Mouse (Mus musculus) left cerebral cortex, postnatal 25 days (tissue): Measurements from ENCODE around the gene Edem2. TPM values are rescaled to one million over a fixed set of nuclear protein-coding genes. Genes with fewer than 3 reads are reported as not detected.

Source experiments
- DNase-seq, 2 experiments: peaks; one replicate each; pipeline ENCODE4 v3.0.0; 2022; ENCODE audit warnings: low spot score in 2 of 2, mixed read lengths in 1 of 2
- intact Hi-C: fragments of 180-260 bp; cut with DNase I; formaldehyde crosslinking; loops from one replicate; pipeline ENCODE4 v1.15.1; 2025
- total RNA-seq, 2 experiments: library from RNA; stranded (reverse); gene quantifications; 2 replicates each; pipeline ENCODE4 v1.2.3; 2021

The Edem2 gene
- total RNA-seq, 2 experiments from 2014 or later: 16.9 to 19.2 TPM

GRCm38 (mm10) chr2:155655759-155656372 is 73.4 kb downstream of the Edem2 start:
- DNase-seq: no peak
- intact Hi-C loops: no loop called here

- intact Hi-C loops: no loop called here
- peak in 1 of 2 experiments; percentile 53 for DNase-seq
These were observed 76.7 kb downstream of the Edem2 start for GRCm38 (mm10) chr2:155652618-155653017.

Other genes starting within 250 kb of the Edem2 start
- gene Acss2, start 211.5 kb downstream of the Edem2 start, total RNA-seq: 10 to 100 TPM; 56.4 to 60.5 TPM
- gene Ggt7, start 211.2 kb downstream of the Edem2 start, total RNA-seq: 100 to 1,000 TPM; 115 to 122 TPM
- 10 to 100 TPM; 12.9 to 14.4 TPM for gene Gss, start 136.7 kb downstream of the Edem2 start, total RNA-seq
- 1 to 10 TPM; 3.8 to 5.3 TPM for gene Myh7b, start 118.3 kb downstream of the Edem2 start, total RNA-seq
- gene Trpc4ap, start 37.1 kb downstream of the Edem2 start, total RNA-seq: 100 to 1,000 TPM; 146 to 147 TPM
- gene Gm17581, start 6.4 kb upstream of the Edem2 start, total RNA-seq: not detected
- 1 to 10 TPM in 1 of 2 experiments, under 1 TPM in 1; 0.96 to 1.3 TPM for gene Procr, start 21.6 kb upstream of the Edem2 start, total RNA-seq
- 10 to 100 TPM; 37.2 to 38.8 TPM for gene Mmp24, start 45.9 kb upstream of the Edem2 start, total RNA-seq
- 10 to 100 TPM; 58.7 to 62.3 TPM for gene BC029722, start 90.0 kb upstream of the Edem2 start, total RNA-seq
- gene Eif6, start 97.5 kb upstream of the Edem2 start, total RNA-seq: 10 to 100 TPM; 57.5 to 71.9 TPM
- not detected for gene Fam83c, start 105.4 kb upstream of the Edem2 start, total RNA-seq
- gene Uqcc1, start 200.8 kb upstream of the Edem2 start, total RNA-seq: 10 to 100 TPM; 59.7 to 61.8 TPM
- gene Gm15557, start 211.3 kb upstream of the Edem2 start, total RNA-seq: not detected
- under 1 TPM in 1 of 2 experiments, not detected in 1; 0.23 TPM for gene Gdf5, start 215.9 kb upstream of the Edem2 start, total RNA-seq
- gene Cep250, start 227.0 kb upstream of the Edem2 start, total RNA-seq: 10 to 100 TPM; 15.8 to 18.4 TPM